Mouse (Mus musculus) midbrain, embryonic 15.5 days (tissue): Measurements from ENCODE around the gene Klk1b16. TPM values are rescaled to one million over a fixed set of nuclear protein-coding genes. Genes with fewer than 3 reads are reported as not detected.
"Not testable (repeated sequence)": the region's sequence is repeated elsewhere in the genome, so short reads cannot be mapped to it uniquely, and the experiment has no call there.

Experiments used
- ATAC-seq: fragments of 200-750 bp; cut with Nextera tagmentation; replicated peaks from 2 replicates; pipeline ENCODE4 v1.8.0; 2017; ENCODE audit warnings: moderate TSS enrichment
- H3K27ac ChIP-seq: fragments of 300-500 bp; sonication (generic); 2 replicates; pipeline ENCODE4 v1.5.1; 2015; ENCODE audit warnings: mild to moderate bottlenecking, inconsistent platforms
- H3K27me3 ChIP-seq: fragments of 300-500 bp; sonication (generic); replicated peaks from 2 replicates; pipeline ENCODE4 v1.6.1; 2015; ENCODE audit warnings: inconsistent platforms
- H3K36me3 ChIP-seq: fragments of 300-500 bp; sonication (generic); replicated peaks from 2 replicates; pipeline ENCODE4 v1.6.1; 2015; ENCODE audit warnings: inconsistent platforms
- H3K4me1 ChIP-seq: fragments of 300-500 bp; sonication (generic); 2 replicates; pipeline ENCODE4 v1.6.1; 2015; ENCODE audit warnings: inconsistent platforms
- H3K4me2 ChIP-seq: fragments of 300-500 bp; sonication (generic); 2 replicates; pipeline ENCODE4 v1.6.1; 2015; ENCODE audit warnings: inconsistent platforms, mild to moderate bottlenecking, moderate library complexity
- H3K4me3 ChIP-seq: fragments of 300-500 bp; sonication (generic); 2 replicates; pipeline ENCODE4 v1.5.1; 2015; ENCODE audit warnings: mild to moderate bottlenecking, inconsistent platforms
- H3K9ac ChIP-seq: fragments of 300-500 bp; sonication (generic); 2 replicates; pipeline ENCODE4 v1.6.1; 2015; ENCODE audit warnings: mild to moderate bottlenecking, inconsistent platforms
- H3K9me3 ChIP-seq: fragments of 300-500 bp; sonication (generic); 2 replicates; pipeline ENCODE4 v1.6.1; 2016; ENCODE audit warnings: inconsistent platforms
- WGBS: fragments of 180-500 bp; shearing (Covaris S2); methylation state at CpG from one replicate; pipeline ENCODE4 v1.1.7; 2015; ENCODE audit warnings: mixed read lengths; 5-methylcytosine and 5-hydroxymethylcytosine counted together
- polyA plus RNA-seq: library from polyadenylated mRNA; unstranded; fragments of >200 nt; fragmentation: Nextera tagmentation; extraction: Ambion mirVana; gene quantifications from 2 replicates; pipeline ENCODE4 v1.2.1, GENCODE M21; 2015

Klk1b16 gene
- not detected in 2 replicates for polyA plus RNA-seq

GRCm38 (mm10) chr7:44136467-44136866, at the start of gene Klk1b16:
Klk1b16 (plus strand) TSS chr7:44136767.
- no peaks in the 10 kb centered on the region for H3K9me3 ChIP-seq
- ATAC-seq, result no peak
- no peak within 1 kb of the TSS for H3K9ac ChIP-seq
- no peak within 1 kb of the TSS for H3K4me3 ChIP-seq
- no peaks in the 10 kb centered on the region for H3K4me1 ChIP-seq
- no peaks in the 10 kb centered on the region for H3K27me3 ChIP-seq
- no peak within 1 kb of the TSS for H3K4me2 ChIP-seq
- no peak within 1 kb of the TSS for H3K27ac ChIP-seq
- WGBS, result 93% methylated on average over 3 of the region's 3 CpGs
- no peaks in the 10 kb centered on the region for H3K36me3 ChIP-seq

- Histone ChIP-seq H3K9me3 (no peaks in the 10 kb centered on the region), H3K36me3 (no peaks in the 10 kb centered on the region), H3K4me2 (no peak overlapping the region), H3K4me3 (no peak overlapping the region), H3K4me1 (no peaks in the 10 kb centered on the region), H3K27ac (no peak overlapping the region), H3K27me3 (no peaks in the 10 kb centered on the region), H3K9ac (no peak overlapping the region)
- ATAC-seq, result no peak
- WGBS, result 80% methylated on average over 1 of the region's 1 CpGs
Measured at GRCm38 (mm10) chr7:44096111-44096510, 40.5 kb upstream of the Klk1b16 start.

GRCm38 (mm10) chr7:44102028-44102427, 34.5 kb upstream of the Klk1b16 start, which contains the start of gene Klk1b21:
Klk1b21 (plus strand) TSS chr7:44102328.
- not testable (repeated sequence) for H3K4me1 ChIP-seq, H3K36me3 ChIP-seq, H3K27me3 ChIP-seq, ATAC-seq, H3K4me3 ChIP-seq, H3K9me3 ChIP-seq, H3K4me2 ChIP-seq, H3K9ac ChIP-seq, H3K27ac ChIP-seq
- 77% methylated on average over 3 of the region's 3 CpGs for WGBS

- Histone ChIP-seq H3K4me3 (no peak within 1 kb of the TSS), H3K36me3 (no peaks in the 10 kb centered on the region), H3K27ac (no peak within 1 kb of the TSS), H3K27me3 (no peaks in the 10 kb centered on the region), H3K9me3 (no peaks in the 10 kb centered on the region), H3K4me2 (no peak within 1 kb of the TSS), H3K9ac (no peak within 1 kb of the TSS), H3K4me1 (no peaks in the 10 kb centered on the region)
- ATAC-seq, result no peak
- 66% methylated on average over 4 of the region's 4 CpGs for WGBS
Measured at GRCm38 (mm10) chr7:44112373-44112772, 24.2 kb upstream of the Klk1b16 start, which contains the start of gene Klk1b22. Klk1b22 (plus strand) TSS chr7:44112673.

GRCm38 (mm10) chr7:44123445-44123844, 13.1 kb upstream of the Klk1b16 start:
- Histone ChIP-seq H3K36me3 (no peaks in the 10 kb centered on the region), H3K4me3 (no peak overlapping the region), H3K4me1 (no peaks in the 10 kb centered on the region), H3K4me2 (no peak overlapping the region), H3K9ac (no peak overlapping the region), H3K27ac (no peak overlapping the region), H3K27me3 (no peaks in the 10 kb centered on the region), H3K9me3 (no peaks in the 10 kb centered on the region)
- ATAC-seq, result no peak
- WGBS, result 91% methylated on average over 6 of the region's 6 CpGs

GRCm38 (mm10) chr7:44179299-44180045, 42.9 kb downstream of the Klk1b16 start:
- Histone ChIP-seq H3K4me3 (no peak overlapping the region), H3K27ac (no peak overlapping the region), H3K9me3 (no peaks in the 10 kb centered on the region), H3K4me2 (no peak overlapping the region), H3K27me3 (no peaks in the 10 kb centered on the region), H3K36me3 (no peaks in the 10 kb centered on the region), H3K9ac (no peak overlapping the region), H3K4me1 (no peaks in the 10 kb centered on the region)
- ATAC-seq, result no peak
- 51% methylated on average over 9 of the region's 9 CpGs for WGBS

- 76% methylated on average over 8 of the region's 8 CpGs for WGBS
- H3K4me2 ChIP-seq, H3K4me1 ChIP-seq, H3K36me3 ChIP-seq, H3K4me3 ChIP-seq, H3K27ac ChIP-seq, ATAC-seq, H3K9me3 ChIP-seq, H3K27me3 ChIP-seq, H3K9ac ChIP-seq: not testable (repeated sequence)
Measured at GRCm38 (mm10) chr7:44186516-44186915, 49.9 kb downstream of the Klk1b16 start.

- H3K27ac ChIP-seq, H3K36me3 ChIP-seq, H3K9ac ChIP-seq, H3K4me3 ChIP-seq, ATAC-seq, H3K4me1 ChIP-seq, H3K9me3 ChIP-seq, H3K27me3 ChIP-seq, H3K4me2 ChIP-seq: not testable (repeated sequence)
Measured at GRCm38 (mm10) chr7:44187936-44188335, 51.4 kb downstream of the Klk1b16 start, which contains the start of gene Klk1b24. Klk1b24 (plus strand) TSS chr7:44188236.

Other genes with a start within 250 kb of the Klk1b16 start
- not detected in 2 replicates for gene Klk15, start 203.0 kb upstream of the Klk1b16 start, polyA plus RNA-seq
- not detected in 2 replicates for gene Klk1b8, start 186.1 kb upstream of the Klk1b16 start, polyA plus RNA-seq
- gene Klk1b1, start 170.0 kb upstream of the Klk1b16 start, polyA plus RNA-seq, result not detected in 2 replicates
- gene Klk1b9, start 160.7 kb upstream of the Klk1b16 start, polyA plus RNA-seq, result not detected in 2 replicates
- not detected in 2 replicates for gene Klk1b11, start 140.9 kb upstream of the Klk1b16 start, polyA plus RNA-seq
- not detected in 2 replicates for gene Klk1b26, start 124.6 kb upstream of the Klk1b16 start, polyA plus RNA-seq
- not detected in 2 replicates for gene Klk1b27, start 84.5 kb upstream of the Klk1b16 start, polyA plus RNA-seq
- not detected in 2 replicates for gene Klk1b21, start 34.4 kb upstream of the Klk1b16 start, polyA plus RNA-seq
- not detected in 2 replicates for gene Klk1b22, start 24.1 kb upstream of the Klk1b16 start, polyA plus RNA-seq
- gene Klk1b24, start 51.5 kb downstream of the Klk1b16 start, polyA plus RNA-seq, result not detected in 2 replicates
- not detected in 2 replicates for gene Klk1b3, start 61.4 kb downstream of the Klk1b16 start, polyA plus RNA-seq
- gene Klk1b4, start 70.7 kb downstream of the Klk1b16 start, polyA plus RNA-seq, result not detected in 2 replicates
- gene Klk1b5, start 79.2 kb downstream of the Klk1b16 start, polyA plus RNA-seq, result not detected in 2 replicates
- not detected in 2 replicates for gene Klk1, start 88.6 kb downstream of the Klk1b16 start, polyA plus RNA-seq
- gene Gm36864, start 99.4 kb downstream of the Klk1b16 start, polyA plus RNA-seq, result not detected in 2 replicates
- 1.4 and 1.7 TPM in 2 replicates for gene 1700028J19Rik, start 109.9 kb downstream of the Klk1b16 start, polyA plus RNA-seq
- gene 2410002F23Rik, start 110.0 kb downstream of the Klk1b16 start, polyA plus RNA-seq, result 232 and 240 TPM in 2 replicates
- gene Acp4, start 120.6 kb downstream of the Klk1b16 start, polyA plus RNA-seq, result 0.21 TPM in 1 of 2 replicates, not detected in the other
- gene Gm15517, start 124.7 kb downstream of the Klk1b16 start, polyA plus RNA-seq, result not detected in 2 replicates
- gene Clec11a, start 170.1 kb downstream of the Klk1b16 start, polyA plus RNA-seq, result 3.6 and 3.9 TPM in 2 replicates
- 39.8 and 46.5 TPM in 2 replicates for gene Shank1, start 173.5 kb downstream of the Klk1b16 start, polyA plus RNA-seq
- gene Syt3, start 247.3 kb downstream of the Klk1b16 start, polyA plus RNA-seq, result 56.3 and 57.2 TPM in 2 replicates
- 2.1 and 2.6 TPM in 2 replicates for gene 1700008O03Rik, start 249.1 kb downstream of the Klk1b16 start, polyA plus RNA-seq